Mouse (Mus musculus): ENCODE data around the gene Mip.

DNA sequence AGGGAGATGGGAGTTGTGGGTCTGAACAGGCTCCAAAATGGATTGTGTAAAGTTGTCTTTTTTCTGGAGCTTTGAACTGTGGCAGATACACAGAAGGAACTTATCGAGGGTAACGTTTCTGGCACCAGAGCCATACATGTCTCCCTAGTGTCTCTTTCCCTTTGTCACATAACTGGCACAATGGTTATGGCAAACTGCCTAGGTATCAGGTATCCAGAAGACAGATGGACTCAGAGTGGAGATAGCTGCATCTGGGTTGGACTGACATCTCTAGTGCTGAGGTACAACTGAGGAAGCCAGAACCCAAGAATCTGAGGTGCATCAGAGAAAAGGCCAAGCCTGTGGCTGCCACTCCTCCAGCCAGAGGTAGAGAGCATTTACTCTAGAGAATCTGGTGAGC is 15.5 kb upstream of the Mip start:
- no peak for TF ChIP-seq GATA1 (IDR thresholded peaks at IDR 0.05; ENCODE audit: borderline replicate concordance, low read length)
- no peak for TF ChIP-seq FLI1 (IDR thresholded peaks at IDR 0.05; ENCODE audit: low read length)

Measured in megakaryocyte, embryonic 14.5 days (primary cell).